Mouse (Mus musculus) MEL (cell line): Measurements from ENCODE around the gene Ehd2. TPM values are rescaled to one million over a fixed set of nuclear protein-coding genes. Genes with fewer than 3 reads are reported as not detected.

ENCODE experiments used
- DNase-seq: peaks from one replicate; pipeline ENCODE4 v3.0.0; 2011; ENCODE audit warnings: low read depth, low spot score
- H3K27ac ChIP-seq: 2 replicates; pipeline ENCODE4 v1.5.1; 2012; ENCODE audit warnings: low read depth, mild to moderate bottlenecking, control low read depth, low read length, moderate library complexity; ENCODE audit not compliant: control insufficient read depth
- H3K27me3 ChIP-seq, 2 experiments: fragments of 150-350 bp in 1 of 2; sonication (generic) in 1 of 2; 2 replicates each; pipeline ENCODE4 v1.6.1; 2012; ENCODE audit warnings: low read length in 2 of 2, mild to moderate bottlenecking in 2 of 2, improper control_type of control experiment in 1 of 2, moderate library complexity in 1 of 2; ENCODE audit not compliant: insufficient read depth in 2 of 2, control insufficient read depth in 1 of 2
- H3K36me3 ChIP-seq, 2 experiments: 2 replicates each; pipeline ENCODE4 v1.6.1; 2012 to 2014; ENCODE audit warnings: low read length in 2 of 2, improper control_type of control experiment in 1 of 2, inconsistent platforms in 1 of 2, mild to moderate bottlenecking in 1 of 2; ENCODE audit not compliant: insufficient read depth in 2 of 2, control insufficient read depth in 1 of 2
- H3K4me1 ChIP-seq, 2 experiments: fragments of 150-350 bp in 1 of 2; sonication (generic) in 1 of 2; 2 replicates each; pipeline ENCODE4 v1.6.1; 2012; ENCODE audit warnings: low read length in 2 of 2, improper control_type of control experiment in 1 of 2, mild to moderate bottlenecking in 1 of 2; ENCODE audit not compliant: insufficient read depth in 2 of 2, control insufficient read depth in 1 of 2
- H3K4me3 ChIP-seq, 2 experiments: fragments of 150-350 bp in 1 of 2; sonication (generic) in 1 of 2; 2 replicates each; pipeline ENCODE4 v1.5.1; 2012; ENCODE audit warnings: low read depth in 2 of 2, low read length in 2 of 2, mild to moderate bottlenecking in 2 of 2, moderate library complexity in 2 of 2, control low read depth in 1 of 2, improper control_type of control experiment in 1 of 2; ENCODE audit not compliant: control insufficient read depth in 1 of 2, insufficient read depth in 1 of 2
- H3K79me2 ChIP-seq: 2 replicates; pipeline ENCODE4 v1.6.1; 2012; ENCODE audit warnings: mild to moderate bottlenecking, low read length, moderate library complexity; ENCODE audit not compliant: control insufficient read depth, poor library complexity, insufficient read depth
- H3K9ac ChIP-seq: 2 replicates; pipeline ENCODE4 v1.6.1; 2012; ENCODE audit warnings: low read depth, mild to moderate bottlenecking, control low read depth, low read length, moderate library complexity; ENCODE audit not compliant: control insufficient read depth, poor library complexity, severe bottlenecking
- H3K9me3 ChIP-seq: fragments of 150-350 bp; sonication (generic); replicated peaks from 2 replicates; pipeline ENCODE4 v1.6.1; 2012; ENCODE audit warnings: mild to moderate bottlenecking, low read length, improper control_type of control experiment, moderate library complexity; ENCODE audit not compliant: insufficient read depth
- CHD1 ChIP-seq: IDR thresholded peaks from 2 replicates; pipeline ENCODE4 v1.6.1; 2012; ENCODE audit warnings: low read depth, mild to moderate bottlenecking, inconsistent platforms, low read length, improper control_type of control experiment
- CTCF ChIP-seq, 3 experiments: IDR thresholded peaks in 2 of 3; conservative IDR thresholded peaks in 1 of 3; 2 replicates each; pipeline ENCODE4 v1.5.1; 2011 to 2012; ENCODE audit warnings: low read length in 3 of 3, low read depth in 2 of 3, mild to moderate bottlenecking in 2 of 3, improper control_type of control experiment in 1 of 3, inconsistent platforms in 1 of 3, mixed read lengths in 1 of 3, moderate library complexity in 1 of 3; ENCODE audit not compliant: control insufficient read depth in 1 of 3, insufficient read depth in 1 of 3, poor library complexity in 1 of 3, severe bottlenecking in 1 of 3
- E2F4 ChIP-seq: IDR thresholded peaks from 2 replicates; pipeline ENCODE4 v1.6.1; 2011; ENCODE audit warnings: low read depth, low read length, improper control_type of control experiment, borderline replicate concordance
- ETS1 ChIP-seq: IDR thresholded peaks from 2 replicates; pipeline ENCODE4 v1.6.1; 2012; ENCODE audit warnings: low read depth, mild to moderate bottlenecking, inconsistent platforms, low read length, improper control_type of control experiment, moderate library complexity
- GABPA ChIP-seq: IDR thresholded peaks from 2 replicates; pipeline ENCODE4 v1.6.1; 2012; ENCODE audit warnings: low read depth, mild to moderate bottlenecking, inconsistent platforms, low read length, improper control_type of control experiment, moderate library complexity
- KAT2A ChIP-seq: conservative IDR thresholded peaks from 2 replicates; pipeline ENCODE4 v1.6.1; 2012; ENCODE audit warnings: low read depth, low read length, improper control_type of control experiment, inconsistent platforms
- MAX ChIP-seq: IDR thresholded peaks from 2 replicates; pipeline ENCODE4 v1.6.1; 2011; ENCODE audit warnings: low read length, improper control_type of control experiment
- MEF2A ChIP-seq: IDR thresholded peaks from 2 replicates; pipeline ENCODE4 v1.6.1; 2014; ENCODE audit warnings: low read depth, mild to moderate bottlenecking, inconsistent platforms, low read length, improper control_type of control experiment; ENCODE audit not compliant: poor library complexity, insufficient replicate concordance, severe bottlenecking; ENCODE audit errors: extremely low read depth
- MYB ChIP-seq: IDR thresholded peaks from 2 replicates; pipeline ENCODE4 v1.6.1; 2011; ENCODE audit warnings: mild to moderate bottlenecking, low read depth, low read length, improper control_type of control experiment
- MYC ChIP-seq: IDR thresholded peaks from 2 replicates; pipeline ENCODE4 v1.6.1; 2011; ENCODE audit warnings: low read depth, mild to moderate bottlenecking, low read length, improper control_type of control experiment, moderate library complexity
- NELFE ChIP-seq: IDR thresholded peaks from 2 replicates; pipeline ENCODE4 v1.6.1; 2011; ENCODE audit warnings: low read depth, low read length, improper control_type of control experiment
- NRF1 ChIP-seq: IDR thresholded peaks from 2 replicates; pipeline ENCODE4 v1.6.1; 2014; ENCODE audit warnings: low read depth, mild to moderate bottlenecking, inconsistent platforms, low read length, improper control_type of control experiment, moderate library complexity; ENCODE audit not compliant: poor library complexity, insufficient read depth, severe bottlenecking
- POLR2A ChIP-seq, 2 experiments: IDR thresholded peaks; 2 replicates each; pipeline ENCODE4 v1.6.1; 2011 to 2012; ENCODE audit warnings: low read length in 2 of 2, mild to moderate bottlenecking in 2 of 2, control low read depth in 1 of 2, improper control_type of control experiment in 1 of 2, low read depth in 1 of 2, moderate library complexity in 1 of 2; ENCODE audit not compliant: control insufficient read depth in 1 of 2, insufficient read depth in 1 of 2, poor library complexity in 1 of 2
- POLR2AphosphoS5 ChIP-seq: IDR thresholded peaks from 2 replicates; pipeline ENCODE4 v1.6.1; 2012; ENCODE audit warnings: low read depth, borderline replicate concordance, mild to moderate bottlenecking, inconsistent platforms, low read length, moderate library complexity, mixed read lengths
- RAD21 ChIP-seq: IDR thresholded peaks from 2 replicates; pipeline ENCODE4 v1.6.1; 2011; ENCODE audit warnings: mild to moderate bottlenecking, low read depth, low read length, improper control_type of control experiment
- RCOR1 ChIP-seq: IDR thresholded peaks from 2 replicates; pipeline ENCODE4 v1.6.1; 2012; ENCODE audit warnings: low read depth, mild to moderate bottlenecking, inconsistent platforms, low read length, improper control_type of control experiment
- USF1 ChIP-seq: IDR thresholded peaks from 2 replicates; pipeline ENCODE4 v1.6.1; 2014; ENCODE audit warnings: low read depth, mild to moderate bottlenecking, inconsistent platforms, low read length, improper control_type of control experiment, moderate library complexity
- ZKSCAN1 ChIP-seq: IDR thresholded peaks from 2 replicates; pipeline ENCODE4 v1.6.1; 2012; ENCODE audit warnings: low read depth, mild to moderate bottlenecking, inconsistent platforms, low read length, improper control_type of control experiment, moderate library complexity
- ZMIZ1 ChIP-seq: IDR thresholded peaks from 2 replicates; pipeline ENCODE4 v1.6.1; 2012; ENCODE audit warnings: low read depth, mild to moderate bottlenecking, inconsistent platforms, low read length, improper control_type of control experiment, moderate library complexity
- ZNF384 ChIP-seq: IDR thresholded peaks from 2 replicates; pipeline ENCODE4 v1.6.1; 2012; ENCODE audit warnings: low read depth, mild to moderate bottlenecking, inconsistent platforms, low read length, improper control_type of control experiment
- polyA plus RNA-seq, 2 experiments: library from polyadenylated mRNA; stranded (reverse) in 1 of 2; unstranded in 1 of 2; fragments of >175 nt in 1 of 2; fragments of >200 nt in 1 of 2; gene quantifications; 2 replicates each; pipeline versions ENCODE4 v1.2.1 to v1.2.4; 2012; ENCODE audit warnings: low replicate concordance in 2 of 2, low read depth in 1 of 2; ENCODE audit not compliant: insufficient read length in 2 of 2, insufficient read depth in 1 of 2, missing spikeins in 1 of 2
- total RNA-seq: library from RNA; depleted of rRNA; stranded (reverse); fragments of 300-350 nt; gene quantifications from 2 replicates; pipeline ENCODE4 v1.2.3, GENCODE M21; 2012

Gene Ehd2
- total and polyA plus RNA-seq, 3 experiments: 3.2 to 6.2 TPM; not detected in 1

DNA sequence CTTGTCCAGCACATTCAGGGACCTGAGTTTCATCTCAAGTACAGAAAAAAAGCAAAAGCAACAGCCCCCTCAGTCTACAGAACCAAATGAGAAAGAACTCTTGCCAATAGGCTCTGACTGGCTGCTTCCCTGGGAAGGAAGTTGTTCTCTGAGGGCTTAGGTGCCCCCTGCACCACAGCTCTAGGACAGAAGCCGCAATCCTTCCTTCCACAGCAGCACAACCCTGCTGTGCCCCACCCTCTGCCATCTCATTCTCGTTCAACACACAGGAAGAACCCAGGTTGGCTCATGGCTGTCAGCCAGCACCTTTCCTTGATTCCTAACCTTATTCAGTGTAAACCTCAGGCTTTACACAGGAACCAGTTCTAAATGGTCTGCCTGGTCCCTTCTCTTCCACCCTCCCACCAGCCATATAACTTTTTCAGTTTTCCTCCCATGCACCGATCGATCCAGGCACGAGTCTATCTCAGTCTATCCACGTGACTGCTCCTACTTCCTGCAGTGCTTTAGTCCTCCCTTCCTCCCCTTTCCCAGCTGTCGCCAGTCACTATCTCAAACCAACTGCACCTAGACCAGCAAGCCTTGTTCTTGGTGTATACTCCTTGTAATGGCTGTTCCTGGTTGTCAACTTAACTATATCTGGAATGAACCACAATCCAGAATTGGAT lies 44.2 kb upstream of the Ehd2 start:
- Histone ChIP-seq H3K79me2 (peaks cover under 1% of the 10 kb centered on the region; the same call in 1 of the 2 replicates), H3K4me3 (no peak overlapping the region), H3K36me3 (no peaks in the 10 kb centered on the region), H3K4me1 (no peaks in the 10 kb centered on the region), H3K9ac (no peak overlapping the region), H3K27ac (no peak overlapping the region), H3K9me3 (no peaks in the 10 kb centered on the region), H3K27me3 (no peaks in the 10 kb centered on the region)
- TF ChIP-seq NELFE (no peak), CTCF (IDR thresholded peaks at IDR 0.05 in 2 of 3, conservative IDR thresholded peaks at IDR 0.05 in 1 of 3; ENCODE audit: control insufficient read depth in 1 of 3, insufficient read depth in 1 of 3, low read depth in 2 of 3, low read length in 3 of 3, poor library complexity in 1 of 3, severe bottlenecking in 1 of 3) (no peak), GABPA (no peak), NRF1 (no peak)
- no peak for DNase-seq

DNA sequence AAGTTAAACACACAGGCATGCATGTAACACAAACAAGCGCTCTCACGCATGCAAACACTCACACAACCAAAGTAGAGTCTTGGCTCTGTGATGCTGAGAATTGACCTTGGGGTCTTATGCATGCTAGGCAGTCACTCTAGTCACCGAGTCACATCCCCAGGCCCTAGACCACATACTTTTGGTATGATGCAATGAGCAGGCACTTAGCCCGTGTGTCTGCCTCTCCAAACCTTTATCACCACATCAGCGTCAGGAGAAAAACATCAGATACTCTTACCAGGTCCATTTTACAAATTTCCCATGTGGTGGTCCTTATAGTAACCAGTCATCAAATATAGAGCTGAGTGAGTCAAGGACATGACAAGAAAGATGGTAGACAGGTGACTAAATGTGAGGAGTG lies 43.3 kb upstream of the Ehd2 start:
- Histone ChIP-seq H3K36me3 (no peaks in the 10 kb centered on the region), H3K27ac (no peak overlapping the region), H3K4me1 (no peaks in the 10 kb centered on the region), H3K9me3 (no peaks in the 10 kb centered on the region), H3K9ac (no peak overlapping the region), H3K4me3 (no peak overlapping the region), H3K79me2 (no peaks in the 10 kb centered on the region), H3K27me3 (no peaks in the 10 kb centered on the region)
- DNase-seq: no peak
- TF ChIP-seq USF1 (no peak), MYC (no peak), NRF1 (no peak), KAT2A (no peak), POLR2A (IDR thresholded peaks at IDR 0.05; ENCODE audit: control insufficient read depth in 1 of 2, insufficient read depth in 1 of 2, low read depth in 1 of 2, low read length in 2 of 2, poor library complexity in 1 of 2) (no peak), ETS1 (no peak), ZMIZ1 (no peak), GABPA (no peak), NELFE (no peak), E2F4 (no peak), MAX (no peak), CHD1 (no peak), MEF2A (no peak)

DNA sequence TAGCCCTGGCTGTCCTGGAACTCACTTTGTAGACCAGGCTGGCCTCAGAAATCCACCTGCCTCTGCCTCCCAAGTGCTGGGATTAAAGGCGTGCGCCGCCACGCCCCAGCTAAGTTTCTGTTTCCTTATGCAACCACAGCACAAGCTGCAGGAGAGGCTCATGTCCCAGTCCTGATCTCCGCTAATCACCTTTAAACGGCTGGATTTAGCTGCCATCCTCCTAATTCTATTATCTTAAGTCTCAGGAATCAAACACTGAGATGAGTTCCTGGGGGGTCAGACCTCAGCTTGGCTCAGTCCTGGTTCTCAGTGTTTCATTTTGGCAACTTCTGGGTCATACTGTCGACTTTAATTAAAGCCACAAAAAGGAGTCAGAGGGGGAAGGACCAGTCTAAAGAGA lies 42.3 kb upstream of the Ehd2 start:
- Histone ChIP-seq H3K4me3 (no peak overlapping the region), H3K27me3 (no peaks in the 10 kb centered on the region), H3K36me3 (no peaks in the 10 kb centered on the region), H3K4me1 (no peaks in the 10 kb centered on the region), H3K79me2 (no peaks in the 10 kb centered on the region), H3K9ac (no peak overlapping the region), H3K27ac (no peak overlapping the region), H3K9me3 (no peaks in the 10 kb centered on the region)
- no peak for DNase-seq
- TF ChIP-seq ZNF384 (no peak), CTCF (IDR thresholded peaks at IDR 0.05 in 2 of 3, conservative IDR thresholded peaks at IDR 0.05 in 1 of 3; ENCODE audit: control insufficient read depth in 1 of 3, insufficient read depth in 1 of 3, low read depth in 2 of 3, low read length in 3 of 3, poor library complexity in 1 of 3, severe bottlenecking in 1 of 3) (no peak), POLR2AphosphoS5 (no peak), MYC (no peak), ETS1 (no peak), RAD21 (no peak), ZKSCAN1 (no peak), RCOR1 (no peak), MYB (no peak), MEF2A (no peak)
